Mouse (Mus musculus): Measurements from ENCODE around the gene Dnajc5. TPM values are rescaled to one million over a fixed set of nuclear protein-coding genes. Genes with fewer than 3 reads are reported as not detected.
A peak's percentile ranks its signal among the peaks of the same experiment; 100 is the strongest.

Gene Dnajc5
- polyA plus RNA-seq, 1 experiment from 2014 or later = 206 TPM

DNA sequence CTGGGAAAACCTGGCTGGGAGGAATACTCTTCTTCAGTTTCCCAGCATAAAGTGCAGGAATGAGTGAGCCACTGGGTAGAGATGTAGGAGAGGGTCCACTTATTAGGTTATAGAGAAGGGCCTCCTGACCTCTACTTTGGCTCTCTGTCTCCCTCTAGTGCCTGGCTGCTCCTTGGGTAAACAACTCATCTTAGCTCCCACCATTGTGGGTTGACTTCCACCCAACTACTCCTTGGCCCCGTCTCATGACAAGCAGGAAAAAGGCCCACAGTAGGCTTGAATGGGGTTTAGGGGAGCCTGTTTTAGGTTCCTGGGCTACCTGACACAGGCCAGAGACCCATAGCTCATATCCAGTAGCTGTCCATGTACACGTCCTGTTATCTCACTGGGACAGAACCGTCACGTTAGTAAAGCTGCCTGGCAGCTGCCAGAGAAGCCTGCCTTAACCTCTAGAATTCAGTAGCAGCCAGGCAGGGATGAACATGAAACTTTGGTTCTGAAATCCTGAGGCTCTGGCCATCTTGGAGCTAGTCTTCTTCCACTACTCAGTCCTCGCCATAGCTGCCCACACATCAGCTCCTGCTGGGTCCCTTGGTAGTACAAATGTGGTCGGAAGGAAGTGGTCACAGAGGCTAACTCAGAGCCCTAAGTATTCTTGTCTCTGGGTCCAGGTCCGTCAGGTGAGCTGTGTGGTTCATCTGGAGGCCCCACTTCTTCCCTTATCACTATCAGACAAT is 48.2 kb downstream of the Dnajc5 start:
- 82% methylated on average over 7 of the region's 7 CpGs for WGBS
- Histone ChIP-seq H3K27me3 (no peaks in the 10 kb centered on the region), H3K4me3 (no peak overlapping the region), H3K4me2 (no peak overlapping the region), H3K9ac (no peak overlapping the region), H3K4me1 (replicated peaks) (no peaks in the 10 kb centered on the region), H3K9me3 (no peaks in the 10 kb centered on the region; the same call in 1 of the 2 replicates), H3K27ac (no peak overlapping the region), H3K36me3 (peaks cover 22% of the 10 kb centered on the region; the same call in 1 of the 2 replicates)
- no peak for ATAC-seq (ENCODE audit: low FRiP score)

DNA sequence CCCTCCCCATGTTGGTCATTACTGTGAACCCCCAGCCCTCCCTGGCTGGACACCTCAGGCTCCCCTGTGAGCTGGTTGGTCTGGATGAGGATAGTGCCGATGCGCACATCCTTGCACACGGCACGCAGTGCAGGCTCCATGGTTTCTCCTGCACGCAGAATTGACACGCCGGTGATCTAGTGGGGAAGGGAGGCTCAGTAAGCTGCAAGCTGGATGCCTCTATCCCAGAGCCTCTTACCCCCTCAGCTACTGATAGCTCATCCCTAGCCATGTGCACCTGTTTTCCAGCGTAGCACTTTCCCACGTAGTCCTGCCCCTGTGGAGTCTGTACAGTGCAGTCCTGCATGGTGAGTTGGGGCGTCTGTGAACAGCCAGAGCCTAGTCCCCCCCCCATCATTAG is 49.6 kb downstream of the Dnajc5 start:
- ATAC-seq (ENCODE audit: low FRiP score) = no peak
- Histone ChIP-seq H3K4me3 (no peak overlapping the region), H3K36me3 (peaks cover 35% of the 10 kb centered on the region), H3K4me2 (no peak overlapping the region), H3K4me1 (replicated peaks) (no peaks in the 10 kb centered on the region), H3K27me3 (no peaks in the 10 kb centered on the region), H3K9me3 (no peaks in the 10 kb centered on the region; the same call in 1 of the 2 replicates), H3K9ac (no peak overlapping the region), H3K27ac (no peak overlapping the region)
- WGBS = 95% methylated on average over 10 of the region's 10 CpGs

DNA sequence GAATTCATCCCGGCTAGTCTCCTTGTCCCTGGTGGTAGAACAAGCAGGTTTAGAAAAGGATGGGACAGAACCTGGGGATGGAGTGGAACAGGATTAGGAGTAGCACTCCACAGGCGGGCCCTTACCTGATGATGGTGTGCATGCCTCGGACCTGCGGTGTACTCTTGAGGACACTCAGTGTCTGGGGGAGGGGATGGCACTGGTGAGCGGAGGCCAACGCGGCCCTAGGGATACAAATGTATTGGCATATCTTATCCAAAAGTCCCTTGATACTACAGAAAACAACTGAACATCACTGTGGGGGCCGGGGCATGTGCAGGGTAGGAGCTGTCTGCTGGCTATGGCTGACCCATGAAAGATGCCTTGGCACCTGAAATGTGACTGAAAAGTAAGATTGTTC is 50.1 kb downstream of the Dnajc5 start:
- Histone ChIP-seq H3K27me3 (no peaks in the 10 kb centered on the region), H3K9me3 (no peaks in the 10 kb centered on the region; the same call in 1 of the 2 replicates), H3K4me3 (no peak overlapping the region), H3K4me1 (replicated peaks) (no peaks in the 10 kb centered on the region), H3K4me2 (no peak overlapping the region), H3K36me3 (peaks cover 35% of the 10 kb centered on the region), H3K9ac (no peak overlapping the region), H3K27ac (no peak overlapping the region)
- WGBS = 94% methylated on average over 8 of the region's 8 CpGs
- ATAC-seq (ENCODE audit: low FRiP score) = no peak

DNA sequence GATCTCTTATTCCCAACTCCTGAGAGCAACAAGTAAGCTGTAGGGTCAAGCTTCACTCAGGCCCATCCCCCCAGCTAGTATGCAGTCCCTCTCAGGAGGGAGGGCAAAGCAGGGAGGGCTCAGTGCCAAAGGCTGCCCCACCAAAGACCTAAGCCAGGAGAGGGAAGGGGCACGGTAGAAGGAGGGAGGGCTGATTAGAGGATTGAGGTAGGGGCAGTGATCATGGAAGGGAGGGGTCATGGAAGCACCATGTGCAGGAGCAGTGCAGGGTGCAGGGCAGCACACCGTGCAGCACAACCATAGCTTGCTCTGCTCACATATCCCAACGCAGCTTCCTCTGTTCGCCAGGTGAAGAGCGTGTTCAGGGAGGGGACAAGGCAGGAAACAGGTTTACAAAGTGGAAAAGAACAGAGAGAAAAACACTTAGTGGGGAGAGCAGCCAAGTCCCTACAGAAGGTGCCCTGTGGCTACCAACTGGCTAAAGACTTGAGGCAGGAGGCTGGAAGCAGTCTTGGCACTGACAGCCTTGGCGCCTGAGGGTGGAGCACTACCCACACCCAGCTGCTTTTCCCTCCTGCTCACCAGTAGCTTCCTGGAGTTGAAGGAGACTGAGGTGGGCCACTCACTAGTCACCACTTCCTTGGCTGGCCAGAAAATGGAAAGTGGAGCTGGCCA is 50.8 kb downstream of the Dnajc5 start:
- Histone ChIP-seq H3K36me3 (peaks cover 31% of the 10 kb centered on the region), H3K4me1 (replicated peaks) (no peaks in the 10 kb centered on the region), H3K9ac (no peak overlapping the region), H3K27ac (no peak overlapping the region), H3K4me2 (no peak overlapping the region), H3K27me3 (no peaks in the 10 kb centered on the region), H3K4me3 (no peak overlapping the region), H3K9me3 (no peaks in the 10 kb centered on the region)
- ATAC-seq (ENCODE audit: low FRiP score) = no peak
- WGBS = 82% methylated on average over 6 of the region's 6 CpGs

DNA sequence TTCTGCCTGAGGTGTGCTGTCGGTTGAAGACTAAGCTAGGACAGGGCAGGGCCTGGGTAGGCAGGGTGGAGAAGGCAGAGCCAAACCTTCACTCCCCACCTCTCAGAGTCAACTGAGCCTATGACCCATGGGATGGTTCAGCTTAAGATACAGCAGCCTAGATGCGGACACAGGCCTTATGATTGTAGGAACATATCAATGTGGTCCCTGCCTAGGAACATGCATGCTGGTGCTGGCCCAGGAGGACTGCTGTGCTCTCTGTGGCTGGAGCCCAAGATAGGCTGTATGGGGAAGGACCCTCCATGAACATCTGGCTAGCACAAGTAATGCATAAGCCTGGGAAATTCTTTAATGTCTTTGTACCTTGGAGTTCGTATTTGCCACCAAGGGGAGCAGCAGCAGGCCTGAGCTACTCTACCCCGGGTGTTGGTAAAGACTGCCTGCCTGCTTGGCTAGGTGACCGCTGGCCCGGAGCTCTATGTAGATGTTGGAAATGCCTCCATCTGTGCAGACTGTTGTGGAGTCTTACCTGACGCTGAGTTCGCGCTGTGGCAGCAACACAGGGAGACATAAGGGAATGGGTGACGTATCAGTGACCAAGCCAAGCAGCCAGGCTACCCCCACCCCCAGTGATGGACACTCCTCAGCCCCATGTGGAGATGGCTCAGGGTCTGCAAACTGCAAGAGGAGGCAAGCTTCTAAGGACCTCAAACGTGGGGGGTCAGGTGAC is 51.8 kb downstream of the Dnajc5 start:
- Histone ChIP-seq H3K36me3 (peaks cover 31% of the 10 kb centered on the region), H3K9me3 (no peaks in the 10 kb centered on the region), H3K4me3 (no peak overlapping the region), H3K9ac (no peak overlapping the region), H3K4me1 (replicated peaks) (peaks cover 4% of the 10 kb centered on the region), H3K27me3 (no peaks in the 10 kb centered on the region), H3K27ac (no peak overlapping the region), H3K4me2 (no peak overlapping the region)
- no peak for ATAC-seq (ENCODE audit: low FRiP score)
- 93% methylated on average over 11 of the region's 11 CpGs for WGBS

DNA sequence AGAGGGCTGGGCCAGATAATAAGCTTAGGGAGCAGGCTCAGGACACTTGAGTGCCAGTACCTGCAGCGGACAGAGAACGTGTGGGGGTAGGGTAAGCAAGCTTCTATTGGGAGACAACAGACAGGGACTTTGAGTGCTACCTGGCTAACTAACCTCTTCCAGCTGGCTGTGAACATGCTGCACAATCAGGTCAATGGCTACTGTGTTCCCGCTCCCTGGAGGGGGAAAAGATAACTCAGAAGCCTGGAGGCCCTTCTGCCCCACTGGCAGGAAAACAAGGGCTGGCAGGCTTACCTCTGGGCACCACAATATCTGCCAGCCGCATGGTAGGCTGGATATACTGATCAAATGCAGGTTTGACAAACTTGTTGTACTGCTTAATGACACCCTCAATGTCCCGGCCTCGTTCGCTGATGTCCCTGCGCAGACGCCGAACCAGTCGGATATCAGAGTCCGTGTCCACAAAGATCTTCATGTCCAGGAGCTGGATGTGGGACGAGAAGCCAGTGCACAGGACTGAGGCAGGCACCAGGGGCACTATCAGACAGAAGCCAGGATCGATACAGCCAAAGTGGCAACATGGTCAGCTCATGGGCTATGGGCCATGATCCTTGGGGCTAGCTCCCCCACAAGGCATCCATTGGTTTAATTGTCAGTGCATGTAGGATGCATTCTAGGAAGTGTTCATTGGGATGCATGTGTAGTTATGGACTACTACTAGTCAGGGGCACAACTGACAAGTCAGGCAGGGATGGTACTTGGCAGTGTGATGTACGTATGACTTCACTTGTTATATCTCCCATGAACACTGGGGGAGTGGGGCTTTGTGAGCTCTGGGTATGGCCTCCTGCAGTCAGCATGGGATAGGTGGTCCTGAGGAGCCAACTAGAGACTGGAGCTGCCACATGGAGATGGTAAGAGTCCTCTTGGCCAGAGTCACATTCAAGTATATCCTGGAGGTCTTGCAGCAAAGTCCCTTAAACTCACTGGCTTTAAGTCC is 52.9 kb downstream of the Dnajc5 start:
- no peak overlapping the region for H3K4me3 ChIP-seq
- H3K27ac ChIP-seq = no peak overlapping the region
- peaks cover 31% of the 10 kb centered on the region for H3K36me3 ChIP-seq
- H3K4me2 ChIP-seq = no peak overlapping the region
- H3K27me3 ChIP-seq = no peaks in the 10 kb centered on the region
- no peak for ATAC-seq (ENCODE audit: low FRiP score)
- H3K4me1 ChIP-seq (replicated peaks) = peaks cover 16% of the 10 kb centered on the region
- WGBS = 95% methylated on average over 15 of the region's 15 CpGs
- H3K9me3 ChIP-seq = no peaks in the 10 kb centered on the region
- no peak overlapping the region for H3K9ac ChIP-seq

DNA sequence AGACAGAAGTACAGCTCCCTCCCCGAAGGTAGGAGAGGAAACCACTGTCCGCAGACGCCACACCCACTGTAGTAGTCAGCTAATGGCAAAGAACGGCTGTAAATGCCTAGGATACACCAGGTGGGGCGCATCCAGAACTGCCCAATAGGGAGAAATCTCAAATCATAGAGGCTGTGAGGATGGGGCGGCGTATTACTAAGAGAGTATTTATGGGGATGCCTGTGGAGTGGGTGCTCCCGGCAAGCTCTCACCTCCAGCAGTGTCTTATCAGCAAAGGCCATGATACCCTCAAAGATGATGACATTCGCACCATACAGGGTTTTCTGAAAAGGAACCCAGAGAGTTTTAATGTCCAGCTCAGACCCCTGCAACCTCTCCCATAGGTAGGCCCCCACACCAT is 53.7 kb downstream of the Dnajc5 start:
- H3K27ac ChIP-seq = no peak overlapping the region
- no peak overlapping the region for H3K4me3 ChIP-seq
- 94% methylated on average over 9 of the region's 9 CpGs for WGBS
- peaks cover 31% of the 10 kb centered on the region for H3K36me3 ChIP-seq
- H3K9ac ChIP-seq = no peak overlapping the region
- no peaks in the 10 kb centered on the region for H3K9me3 ChIP-seq
- H3K4me1 ChIP-seq (replicated peaks) = peaks cover 23% of the 10 kb centered on the region
- no peaks in the 10 kb centered on the region for H3K27me3 ChIP-seq
- no peak overlapping the region for H3K4me2 ChIP-seq
- ATAC-seq (ENCODE audit: low FRiP score) = no peak

DNA sequence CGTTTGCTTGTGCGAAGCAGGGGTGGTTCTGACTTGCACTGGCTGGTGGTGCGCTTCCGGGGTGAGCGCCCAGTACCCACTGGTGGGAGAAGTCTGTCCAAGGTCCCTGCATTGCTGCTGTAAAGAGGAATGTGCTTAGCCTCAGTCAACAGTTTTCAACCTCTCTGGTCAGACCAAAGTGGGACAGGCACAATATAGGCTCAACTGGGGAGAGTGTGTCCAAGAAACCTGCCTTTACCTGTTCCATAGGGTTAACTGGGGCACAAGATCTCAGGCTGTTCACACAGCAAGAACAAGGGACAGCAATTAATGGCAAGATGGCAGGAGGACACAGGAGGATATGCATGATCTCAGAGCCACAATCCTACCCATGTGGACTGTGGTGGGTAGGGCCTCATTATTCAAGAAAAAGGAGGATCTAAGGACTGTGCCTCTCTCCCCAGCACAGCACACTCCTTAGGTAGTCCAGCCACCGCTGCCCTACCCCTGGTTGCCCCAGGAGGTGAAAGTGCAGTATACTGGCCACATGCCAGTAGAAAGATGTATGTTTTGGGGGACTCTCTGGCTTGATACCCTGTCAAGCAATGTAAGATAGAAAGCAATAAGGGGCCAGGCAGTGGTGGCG is 54.7 kb downstream of the Dnajc5 start:
- H3K4me2 ChIP-seq = no peak overlapping the region
- no peaks in the 10 kb centered on the region for H3K27me3 ChIP-seq
- peaks cover 34% of the 10 kb centered on the region for H3K4me1 ChIP-seq (replicated peaks)
- WGBS = 94% methylated on average over 7 of the region's 7 CpGs
- H3K9ac ChIP-seq = no peak overlapping the region
- H3K4me3 ChIP-seq = no peak overlapping the region
- H3K36me3 ChIP-seq = peaks cover 31% of the 10 kb centered on the region
- no peaks in the 10 kb centered on the region for H3K9me3 ChIP-seq
- H3K27ac ChIP-seq = no peak overlapping the region
- ATAC-seq (ENCODE audit: low FRiP score) = no peak

DNA sequence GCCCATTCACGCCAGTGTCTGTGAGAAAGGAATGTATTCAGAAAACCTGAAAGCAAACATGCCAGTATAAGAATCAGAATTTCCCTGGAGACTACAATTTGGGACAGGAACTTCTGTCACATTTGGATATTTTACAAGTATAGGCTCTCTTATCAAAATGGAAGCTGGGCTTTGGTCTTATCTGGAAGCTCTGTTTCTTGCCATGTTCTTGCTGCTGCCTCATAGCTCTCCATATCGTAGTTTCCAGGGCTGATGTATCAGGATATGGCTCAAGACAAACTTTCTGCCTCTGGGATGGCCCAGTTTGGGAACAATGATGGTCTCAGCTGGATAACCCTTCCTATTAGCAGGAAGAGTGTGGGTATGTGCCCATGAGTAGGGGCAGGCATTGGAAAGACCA is 56.3 kb downstream of the Dnajc5 start:
- H3K36me3 ChIP-seq = peaks cover 25% of the 10 kb centered on the region
- no peaks in the 10 kb centered on the region for H3K27me3 ChIP-seq
- no peaks in the 10 kb centered on the region for H3K9me3 ChIP-seq
- H3K27ac ChIP-seq = no peak overlapping the region
- no peak overlapping the region for H3K4me3 ChIP-seq
- no peak for ATAC-seq (ENCODE audit: low FRiP score)
- H3K4me1 ChIP-seq (replicated peaks) = peaks cover 47% of the 10 kb centered on the region
- 90% methylated on average over 2 of the region's 2 CpGs for WGBS
- H3K4me2 ChIP-seq = no peak overlapping the region
- H3K9ac ChIP-seq = no peak overlapping the region

DNA sequence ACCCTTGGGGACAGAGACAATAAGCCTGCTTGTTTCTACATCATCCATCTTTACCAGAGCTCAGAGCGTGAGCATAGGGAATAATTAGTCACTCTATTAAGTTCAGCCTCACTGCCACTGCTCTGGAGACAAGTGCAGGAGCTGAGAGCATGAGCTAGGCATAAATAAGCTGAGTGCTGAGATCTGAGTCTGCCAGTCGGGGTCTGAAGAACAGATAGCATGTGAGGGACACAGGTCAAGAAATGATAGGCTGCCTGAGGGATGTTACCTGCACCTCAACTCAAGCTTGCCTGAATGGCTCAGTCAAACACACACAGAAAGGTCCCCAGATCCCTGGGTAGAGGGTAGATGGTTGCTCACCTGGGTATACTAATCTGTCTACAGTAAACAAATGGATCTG is 56.8 kb downstream of the Dnajc5 start:
- Histone ChIP-seq H3K4me2 (no peak overlapping the region), H3K27me3 (no peaks in the 10 kb centered on the region), H3K9me3 (no peaks in the 10 kb centered on the region), H3K4me1 (replicated peaks) (peaks cover 50% of the 10 kb centered on the region), H3K27ac (peak overlapping the region; percentile 31; the same call in 1 of the 2 replicates), H3K36me3 (peaks cover 22% of the 10 kb centered on the region), H3K9ac (peak overlapping the region; percentile 47), H3K4me3 (no peak overlapping the region)
- ATAC-seq (ENCODE audit: low FRiP score) = no peak
- 49% methylated on average over 2 of the region's 2 CpGs for WGBS

DNA sequence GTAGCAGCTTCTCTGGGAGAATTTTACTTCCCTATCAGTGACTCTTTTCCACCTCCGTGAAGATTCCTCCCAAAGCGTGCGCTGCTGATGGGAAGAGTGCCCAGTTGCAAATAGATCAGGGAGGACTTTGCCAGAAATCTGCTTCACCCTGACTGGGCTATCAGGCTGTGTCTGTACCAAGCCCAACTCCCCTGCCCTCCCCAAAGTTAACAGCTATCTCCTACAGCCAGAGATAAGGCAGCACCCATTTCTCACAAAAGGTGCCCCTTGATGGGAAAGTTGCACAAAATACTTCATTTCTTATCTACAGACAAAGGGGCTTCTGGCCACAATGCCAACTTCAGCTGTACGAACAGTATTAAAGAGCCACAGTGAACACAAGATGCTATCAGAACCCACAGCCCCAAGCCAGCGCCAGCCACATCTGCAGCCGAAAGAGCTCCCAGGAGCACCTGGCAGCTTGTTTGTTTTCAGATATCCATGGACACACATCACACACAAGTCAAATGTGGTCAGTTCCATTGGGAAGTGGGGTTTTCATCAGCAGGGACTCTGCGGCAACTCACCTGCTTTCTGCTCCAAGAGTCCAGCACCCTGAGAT is 57.8 kb downstream of the Dnajc5 start:
- H3K9me3 ChIP-seq = no peaks in the 10 kb centered on the region
- H3K4me1 ChIP-seq (replicated peaks) = peaks cover 56% of the 10 kb centered on the region
- H3K36me3 ChIP-seq = peaks cover 22% of the 10 kb centered on the region
- H3K4me2 ChIP-seq = no peak overlapping the region
- H3K27ac ChIP-seq = no peak overlapping the region
- H3K4me3 ChIP-seq = no peak overlapping the region
- H3K9ac ChIP-seq = peak overlapping the region; percentile 47; the same call in 1 of the 2 replicates
- 86% methylated on average over 7 of the region's 7 CpGs for WGBS
- H3K27me3 ChIP-seq = no peaks in the 10 kb centered on the region
- no peak for ATAC-seq (ENCODE audit: low FRiP score)

All from hindbrain, embryonic 13.5 days (tissue).